Mouse (Mus musculus) hindbrain, embryonic 16.5 days (tissue): ENCODE data around the gene Kat6b. TPM values are rescaled to one million over a fixed set of nuclear protein-coding genes. Genes with fewer than 3 reads are reported as not detected.

Experiments used
- ATAC-seq: fragments of 200-750 bp; cut with Nextera tagmentation; 2 replicates; pipeline ENCODE4 v1.8.0; 2017; ENCODE audit warnings: moderate TSS enrichment, moderate library complexity
- H3K27ac ChIP-seq: fragments of 300-500 bp; sonication (generic); 2 replicates; pipeline ENCODE4 v1.5.1; 2014; ENCODE audit warnings: low read depth, mild to moderate bottlenecking, control low read depth, low read length, moderate library complexity
- H3K27me3 ChIP-seq: fragments of 300-500 bp; sonication (generic); replicated peaks from 2 replicates; pipeline ENCODE4 v1.6.1; 2014; ENCODE audit warnings: low read length; ENCODE audit not compliant: control insufficient read depth, insufficient read depth
- H3K36me3 ChIP-seq: fragments of 300-500 bp; sonication (generic); 2 replicates; pipeline ENCODE4 v1.6.1; 2014; ENCODE audit warnings: mild to moderate bottlenecking, low read length, moderate library complexity, mixed read lengths; ENCODE audit not compliant: control insufficient read depth, insufficient read depth
- H3K4me1 ChIP-seq: fragments of 300-500 bp; sonication (generic); 2 replicates; pipeline ENCODE4 v1.6.1; 2014; ENCODE audit warnings: low read depth, low read length; ENCODE audit not compliant: control insufficient read depth, insufficient read depth
- H3K4me2 ChIP-seq: fragments of 300-500 bp; sonication (generic); 2 replicates; pipeline ENCODE4 v1.6.1; 2014; ENCODE audit warnings: mild to moderate bottlenecking, low read length, control low read depth, moderate library complexity
- H3K4me3 ChIP-seq: fragments of 300-500 bp; sonication (generic); 2 replicates; pipeline ENCODE4 v1.5.1; 2014; ENCODE audit warnings: mild to moderate bottlenecking, low read length, control low read depth, moderate library complexity
- H3K9ac ChIP-seq: fragments of 300-500 bp; sonication (generic); 2 replicates; pipeline ENCODE4 v1.6.1; 2014; ENCODE audit warnings: low read depth, mild to moderate bottlenecking, control low read depth, low read length, moderate library complexity
- H3K9me3 ChIP-seq: fragments of 300-500 bp; sonication (generic); 2 replicates; pipeline ENCODE4 v1.6.1; 2014; ENCODE audit warnings: mild to moderate bottlenecking, low read length, moderate library complexity; ENCODE audit not compliant: control insufficient read depth
- WGBS: fragments of 180-500 bp; shearing (Covaris S2); extraction: QIAGEN DNeasy Blood & Tissue Kit; methylation state at CpG from one replicate; pipeline ENCODE4 v1.1.7; 2014; 5-methylcytosine and 5-hydroxymethylcytosine counted together
- polyA plus RNA-seq: library from polyadenylated mRNA; unstranded; fragments of >200 nt; fragmentation: Nextera tagmentation; extraction: Ambion mirVana; gene quantifications from 2 replicates; pipeline ENCODE4 v1.2.1, GENCODE M21; 2015

Gene Kat6b
- 14.2 and 16.0 TPM in 2 replicates for polyA plus RNA-seq

GRCm38 (mm10) chr14:21481231-21481630 is at the start of gene Kat6b:
Gene Kat6b, plus strand, starts transcription at chr14:21481434.
- WGBS = 97% methylated on average over 7 of the region's 7 CpGs
- H3K4me2 ChIP-seq = no peak within 1 kb of the TSS
- no peaks in the 10 kb centered on the region for H3K27me3 ChIP-seq
- H3K4me3 ChIP-seq = no peak within 1 kb of the TSS
- H3K9me3 ChIP-seq = no peaks in the 10 kb centered on the region
- H3K36me3 ChIP-seq = no peaks in the 10 kb centered on the region
- no peak within 1 kb of the TSS for H3K27ac ChIP-seq
- ATAC-seq = no peak
- H3K4me1 ChIP-seq = no peaks in the 10 kb centered on the region
- no peak within 1 kb of the TSS for H3K9ac ChIP-seq

- 91% methylated on average over 4 of the region's 4 CpGs for WGBS
- H3K36me3 ChIP-seq = no peaks in the 10 kb centered on the region
- H3K27ac ChIP-seq = no peak overlapping the region
- no peaks in the 10 kb centered on the region for H3K9me3 ChIP-seq
- H3K27me3 ChIP-seq = no peaks in the 10 kb centered on the region
- no peak overlapping the region for H3K9ac ChIP-seq
- H3K4me1 ChIP-seq = no peaks in the 10 kb centered on the region
- no peak overlapping the region for H3K4me3 ChIP-seq
- ATAC-seq = no peak
- no peak overlapping the region for H3K4me2 ChIP-seq
These were observed 47.8 kb upstream of the Kat6b start for GRCm38 (mm10) chr14:21433415-21433814.

DNA sequence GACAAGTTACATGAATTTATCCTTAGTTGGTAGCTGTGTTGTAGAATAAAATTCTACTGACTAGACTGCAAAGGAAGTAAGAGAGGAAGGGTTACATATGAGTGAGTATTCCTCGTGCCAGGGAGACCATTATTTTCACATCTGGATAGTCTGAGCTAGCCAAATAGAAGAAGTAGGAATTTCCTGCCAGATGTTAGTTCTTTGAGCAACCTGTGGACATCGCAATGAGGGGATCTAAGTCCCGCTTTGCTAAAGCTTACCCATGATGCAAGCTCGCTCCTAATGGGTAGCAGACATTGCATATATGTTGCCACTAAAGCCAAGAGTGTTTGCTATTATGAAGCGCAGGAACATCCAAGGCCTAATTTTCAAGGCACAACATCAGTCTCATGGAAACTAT is 47.2 kb upstream of the Kat6b start:
- Histone ChIP-seq H3K4me2 (no peak overlapping the region), H3K27ac (no peak overlapping the region), H3K4me3 (no peak overlapping the region), H3K27me3 (no peaks in the 10 kb centered on the region), H3K36me3 (no peaks in the 10 kb centered on the region), H3K4me1 (no peaks in the 10 kb centered on the region), H3K9ac (no peak overlapping the region), H3K9me3 (no peaks in the 10 kb centered on the region)
- no peak for ATAC-seq
- WGBS = 87% methylated on average over 5 of the region's 5 CpGs

DNA sequence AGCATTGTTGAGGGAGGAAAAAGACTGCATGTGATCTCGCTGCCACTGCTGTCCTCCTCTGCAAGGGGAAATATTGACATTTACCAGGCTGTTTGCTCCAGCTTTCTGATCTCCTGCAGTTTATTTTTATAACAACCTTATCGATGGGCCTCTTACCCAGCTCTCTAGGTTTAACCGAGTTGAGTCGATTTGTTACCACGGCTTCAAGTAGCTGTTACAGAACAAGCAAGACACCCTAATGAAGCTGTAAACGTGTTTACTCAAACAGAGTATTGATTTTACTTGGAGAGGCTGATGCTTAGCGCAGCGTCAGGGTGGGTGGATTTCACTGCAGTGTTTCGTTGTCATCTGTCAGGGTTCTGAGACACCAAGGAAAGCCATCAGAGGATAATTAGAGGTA is 46.5 kb upstream of the Kat6b start:
- no peaks in the 10 kb centered on the region for H3K36me3 ChIP-seq
- H3K4me3 ChIP-seq = no peak overlapping the region
- no peaks in the 10 kb centered on the region for H3K27me3 ChIP-seq
- no peak overlapping the region for H3K9ac ChIP-seq
- H3K4me2 ChIP-seq = no peak overlapping the region
- H3K4me1 ChIP-seq = no peaks in the 10 kb centered on the region
- 54% methylated on average over 9 of the region's 9 CpGs for WGBS
- no peak for ATAC-seq
- no peak overlapping the region for H3K27ac ChIP-seq
- no peaks in the 10 kb centered on the region for H3K9me3 ChIP-seq

DNA sequence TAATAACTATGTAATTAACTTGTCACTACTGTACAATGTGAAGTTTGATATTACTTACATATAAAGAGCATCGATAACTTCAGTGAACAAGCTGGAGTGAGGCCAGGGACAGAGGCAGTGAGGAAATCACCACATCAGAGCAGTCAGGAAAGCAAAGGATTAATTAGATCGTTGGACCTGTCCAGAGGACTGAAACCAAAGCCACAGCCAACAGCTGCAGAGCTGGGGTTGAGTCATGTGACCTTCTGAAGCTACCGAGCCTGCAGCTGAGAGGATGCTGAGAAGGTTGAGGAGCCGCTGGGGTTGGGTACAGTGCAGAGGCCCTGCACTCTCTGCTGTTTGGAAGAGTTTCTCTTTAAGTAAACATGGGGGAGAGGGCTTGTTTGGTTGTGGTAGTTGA is 41.4 kb upstream of the Kat6b start:
- H3K9ac ChIP-seq = no peak overlapping the region
- H3K4me1 ChIP-seq = no peaks in the 10 kb centered on the region
- H3K4me2 ChIP-seq = no peak overlapping the region
- no peaks in the 10 kb centered on the region for H3K9me3 ChIP-seq
- ATAC-seq = no peak
- H3K27me3 ChIP-seq = no peaks in the 10 kb centered on the region
- WGBS = 40% methylated on average over 4 of the region's 4 CpGs
- H3K36me3 ChIP-seq = no peaks in the 10 kb centered on the region
- no peak overlapping the region for H3K4me3 ChIP-seq
- no peak overlapping the region for H3K27ac ChIP-seq

- no peak for ATAC-seq
- no peak overlapping the region for H3K9ac ChIP-seq
- no peak overlapping the region for H3K4me2 ChIP-seq
- H3K36me3 ChIP-seq = no peaks in the 10 kb centered on the region
- no peak overlapping the region for H3K4me3 ChIP-seq
- H3K27ac ChIP-seq = no peak overlapping the region
- H3K4me1 ChIP-seq = no peaks in the 10 kb centered on the region
- no peaks in the 10 kb centered on the region for H3K9me3 ChIP-seq
- no peaks in the 10 kb centered on the region for H3K27me3 ChIP-seq
- WGBS = 92% methylated on average over 2 of the region's 2 CpGs
These were observed 40.7 kb upstream of the Kat6b start for GRCm38 (mm10) chr14:21440526-21440925.

GRCm38 (mm10) chr14:21441772-21442533 is 39.3 kb upstream of the Kat6b start:
- Histone ChIP-seq H3K9ac (no peak overlapping the region), H3K4me3 (no peak overlapping the region), H3K9me3 (no peaks in the 10 kb centered on the region), H3K36me3 (no peaks in the 10 kb centered on the region), H3K4me2 (no peak overlapping the region), H3K27ac (no peak overlapping the region), H3K4me1 (no peaks in the 10 kb centered on the region), H3K27me3 (no peaks in the 10 kb centered on the region)
- WGBS = 75% methylated on average over 10 of the region's 10 CpGs
- no peak for ATAC-seq

DNA sequence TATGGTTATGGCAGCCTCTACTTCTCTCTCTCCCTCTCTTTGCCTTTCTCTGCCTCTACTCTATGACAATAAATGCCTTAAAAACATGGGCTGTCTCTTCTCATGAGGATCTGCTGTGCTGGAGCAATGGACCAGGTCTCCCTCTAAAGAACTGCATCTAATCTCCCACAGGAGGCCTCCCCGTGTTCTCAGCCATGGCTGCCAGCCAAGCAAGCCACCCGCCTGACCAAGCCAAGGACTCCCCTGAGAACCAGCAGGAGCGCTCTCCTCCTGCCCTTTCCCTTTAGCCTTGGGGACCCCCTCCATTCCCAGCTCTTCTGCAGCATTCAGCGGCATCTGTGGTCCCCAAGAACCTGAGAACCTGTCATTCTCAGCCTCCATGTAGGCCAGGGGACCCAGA is 28.7 kb upstream of the Kat6b start:
- Histone ChIP-seq H3K9ac (no peak overlapping the region), H3K4me1 (no peaks in the 10 kb centered on the region), H3K27me3 (no peaks in the 10 kb centered on the region), H3K9me3 (no peaks in the 10 kb centered on the region), H3K27ac (no peak overlapping the region), H3K4me3 (no peak overlapping the region), H3K4me2 (no peak overlapping the region), H3K36me3 (no peaks in the 10 kb centered on the region)
- 57% methylated on average over 4 of the region's 4 CpGs for WGBS
- ATAC-seq = no peak

DNA sequence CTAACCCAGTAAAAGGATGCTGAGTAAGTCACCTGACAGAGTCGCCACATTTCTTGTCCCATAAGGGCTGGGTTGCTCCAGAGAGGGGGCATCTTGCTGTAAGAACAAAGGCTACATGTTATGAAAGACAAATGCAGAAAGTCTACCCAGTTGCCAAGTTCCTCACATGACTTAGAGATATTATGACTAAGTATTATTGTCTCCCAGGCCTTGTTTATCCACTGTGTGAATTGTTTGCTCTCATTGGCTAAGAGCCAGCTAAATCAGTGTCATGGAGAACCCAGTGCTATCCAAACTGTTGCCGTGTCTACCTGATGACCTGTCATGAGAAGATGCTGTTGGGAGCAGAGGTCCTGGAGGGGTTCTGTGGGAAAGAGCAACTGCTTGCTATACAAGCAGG is 27.3 kb upstream of the Kat6b start:
- no peak overlapping the region for H3K9ac ChIP-seq
- ATAC-seq = no peak
- H3K27ac ChIP-seq = no peak overlapping the region
- H3K36me3 ChIP-seq = no peaks in the 10 kb centered on the region
- WGBS = 75% methylated on average over 2 of the region's 2 CpGs
- H3K27me3 ChIP-seq = no peaks in the 10 kb centered on the region
- H3K4me3 ChIP-seq = no peak overlapping the region
- no peaks in the 10 kb centered on the region for H3K4me1 ChIP-seq
- H3K9me3 ChIP-seq = no peaks in the 10 kb centered on the region
- no peak overlapping the region for H3K4me2 ChIP-seq
